Mouse (Mus musculus) liver, embryonic 16.5 days (tissue): ENCODE measurements around the gene Insm2. TPM values are rescaled to one million over a fixed set of nuclear protein-coding genes. Genes with fewer than 3 reads are reported as not detected.
A peak's percentile ranks its signal among the peaks of the same experiment; 100 is the strongest.
"Not testable (repeated sequence)": the region's sequence is repeated elsewhere in the genome, so short reads cannot be mapped to it uniquely, and the experiment has no call there.

ENCODE experiments used
- ATAC-seq: fragments of 200-750 bp; cut with Nextera tagmentation; 2 replicates; pipeline ENCODE4 v1.8.0; 2017; ENCODE audit warnings: low read depth, mild to moderate bottlenecking, moderate number of reproducible peaks, moderate library complexity
- H3K27ac ChIP-seq: fragments of 300-500 bp; sonication (generic); 2 replicates; pipeline ENCODE4 v1.5.1; 2014; ENCODE audit warnings: mild to moderate bottlenecking, low read length
- H3K27me3 ChIP-seq: fragments of 300-500 bp; sonication (generic); 2 replicates; pipeline ENCODE4 v1.6.1; 2014; ENCODE audit warnings: low read depth, low read length, mixed read lengths; ENCODE audit not compliant: control insufficient read depth, insufficient read depth
- H3K36me3 ChIP-seq: fragments of 300-500 bp; sonication (generic); 2 replicates; pipeline ENCODE4 v1.6.1; 2014; ENCODE audit warnings: mild to moderate bottlenecking; ENCODE audit not compliant: control insufficient read depth, insufficient read depth
- H3K4me1 ChIP-seq: fragments of 300-500 bp; sonication (generic); 2 replicates; pipeline ENCODE4 v1.6.1; 2014; ENCODE audit warnings: low read depth, low read length, mixed read lengths; ENCODE audit not compliant: control insufficient read depth
- H3K4me2 ChIP-seq: fragments of 300-500 bp; sonication (generic); 2 replicates; pipeline ENCODE4 v1.6.1; 2014; ENCODE audit warnings: low read depth, low read length, mixed read lengths
- H3K4me3 ChIP-seq: fragments of 300-500 bp; sonication (generic); 2 replicates; pipeline ENCODE4 v1.5.1; 2014; ENCODE audit warnings: low read depth, mild to moderate bottlenecking, low read length
- H3K9ac ChIP-seq: fragments of 300-500 bp; sonication (generic); 2 replicates; pipeline ENCODE4 v1.6.1; 2014; ENCODE audit warnings: low read depth, low read length
- H3K9me3 ChIP-seq: fragments of 300-500 bp; sonication (generic); replicated peaks from 2 replicates; pipeline ENCODE4 v1.6.1; 2016; ENCODE audit warnings: low read length; ENCODE audit not compliant: control insufficient read depth
- WGBS: fragments of 180-500 bp; shearing (Covaris S2); extraction: QIAGEN DNeasy Blood & Tissue Kit; methylation state at CpG from one replicate; pipeline ENCODE4 v1.1.7; 2014; ENCODE audit not compliant: insufficient replicate concordance; 5-methylcytosine and 5-hydroxymethylcytosine counted together
- polyA plus RNA-seq: library from polyadenylated mRNA; unstranded; fragments of >200 nt; fragmentation: Nextera tagmentation; extraction: Ambion mirVana; gene quantifications from 2 replicates; pipeline ENCODE4 v1.2.1, GENCODE M21; 2015

Gene Insm2
- polyA plus RNA-seq: not detected in 2 replicates

- Histone ChIP-seq H3K4me3 (peak within 1 kb of the TSS; percentile 50), H3K4me2 (peak within 1 kb of the TSS; percentile 65), H3K36me3 (no peaks in the 10 kb centered on the region), H3K9me3 (no peaks in the 10 kb centered on the region), H3K27me3 (peaks cover 45% of the 10 kb centered on the region), H3K4me1 (peaks cover 10% of the 10 kb centered on the region), H3K27ac (no peak within 1 kb of the TSS), H3K9ac (no peak within 1 kb of the TSS)
- under 1% methylated on average over 75 of the region's 77 CpGs for WGBS
- no peak for ATAC-seq
Observed at GRCm38 (mm10) chr12:55598887-55599561, at the start of gene Insm2. Gene Insm2, plus strand, starts transcription at chr12:55599427.

DNA sequence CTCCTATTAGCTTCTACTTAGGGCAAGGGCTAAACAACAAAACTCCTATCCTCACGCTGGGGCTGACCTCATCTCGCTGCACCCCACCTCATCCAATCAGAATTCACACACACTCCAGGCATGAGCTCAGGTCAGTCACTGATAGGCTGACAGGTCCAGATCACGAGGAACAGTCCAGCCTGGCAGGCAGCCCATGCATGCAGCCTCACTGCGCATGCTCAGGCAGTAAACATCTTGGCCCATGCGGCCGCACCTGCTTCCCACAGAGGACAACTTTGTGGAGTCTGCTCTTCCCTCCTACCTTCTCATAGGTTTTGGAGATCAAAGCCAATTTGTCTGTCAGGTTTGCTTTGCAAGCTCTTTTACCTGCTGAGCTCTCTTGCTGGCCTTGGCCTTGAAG lies 44.3 kb upstream of the Insm2 start:
- not testable (repeated sequence) for H3K9ac ChIP-seq, ATAC-seq, H3K4me3 ChIP-seq

GRCm38 (mm10) chr12:55557866-55558265 lies 41.4 kb upstream of the Insm2 start:
- Histone ChIP-seq H3K4me2 (no peak overlapping the region), H3K27ac (no peak overlapping the region), H3K9me3 (no peaks in the 10 kb centered on the region), H3K27me3 (no peaks in the 10 kb centered on the region), H3K9ac (no peak overlapping the region), H3K36me3 (no peaks in the 10 kb centered on the region), H3K4me3 (no peak overlapping the region), H3K4me1 (no peaks in the 10 kb centered on the region)
- no peak for ATAC-seq
- 58% methylated on average over 6 of the region's 6 CpGs for WGBS

More for the DNA sequence above, 44.3 kb upstream of the Insm2 start:
- H3K27me3 ChIP-seq, H3K4me2 ChIP-seq, H3K9me3 ChIP-seq, H3K27ac ChIP-seq, H3K4me1 ChIP-seq, H3K36me3 ChIP-seq: not testable (repeated sequence)
- 65% methylated on average over 6 of the region's 6 CpGs for WGBS

- no peaks in the 10 kb centered on the region for H3K4me1 ChIP-seq
- ATAC-seq: no peak
- 72% methylated on average over 12 of the region's 12 CpGs for WGBS
Observed at GRCm38 (mm10) chr12:55559184-55559855, 39.9 kb upstream of the Insm2 start.

GRCm38 (mm10) chr12:55560025-55560690 lies 39.1 kb upstream of the Insm2 start:
- Histone ChIP-seq H3K27ac (no peak overlapping the region), H3K9me3 (no peaks in the 10 kb centered on the region), H3K27me3 (no peaks in the 10 kb centered on the region), H3K4me1 (no peaks in the 10 kb centered on the region), H3K4me3 (peak overlapping the region; percentile 33), H3K9ac (no peak overlapping the region), H3K36me3 (no peaks in the 10 kb centered on the region), H3K4me2 (peak overlapping the region; percentile 45)
- 12% methylated on average over 19 of the region's 19 CpGs for whole genome bisulfite sequencing
- no peak for ATAC-seq

More at GRCm38 (mm10) chr12:55559184-55559855, 39.9 kb upstream of the Insm2 start:
- Histone ChIP-seq H3K27me3 (no peaks in the 10 kb centered on the region), H3K36me3 (no peaks in the 10 kb centered on the region), H3K4me3 (no peak overlapping the region), H3K9ac (no peak overlapping the region), H3K4me2 (no peak overlapping the region), H3K9me3 (no peaks in the 10 kb centered on the region), H3K27ac (no peak overlapping the region)

GRCm38 (mm10) chr12:55563742-55564141 lies 35.5 kb upstream of the Insm2 start:
- Histone ChIP-seq H3K27me3 (no peaks in the 10 kb centered on the region), H3K9me3 (no peaks in the 10 kb centered on the region), H3K9ac (no peak overlapping the region), H3K27ac (no peak overlapping the region), H3K36me3 (no peaks in the 10 kb centered on the region), H3K4me2 (no peak overlapping the region), H3K4me1 (no peaks in the 10 kb centered on the region), H3K4me3 (no peak overlapping the region)
- 69% methylated on average over 3 of the region's 3 CpGs for WGBS
- no peak for ATAC-seq

- WGBS: 70% methylated on average over 9 of the region's 9 CpGs
- Histone ChIP-seq H3K36me3 (no peaks in the 10 kb centered on the region), H3K9ac (no peak overlapping the region), H3K4me2 (no peak overlapping the region), H3K4me3 (no peak overlapping the region), H3K9me3 (no peaks in the 10 kb centered on the region), H3K27me3 (no peaks in the 10 kb centered on the region), H3K4me1 (no peaks in the 10 kb centered on the region), H3K27ac (no peak overlapping the region)
- ATAC-seq: no peak
Observed at GRCm38 (mm10) chr12:55564187-55564963, 34.9 kb upstream of the Insm2 start.

GRCm38 (mm10) chr12:55565206-55565605 lies 34.0 kb upstream of the Insm2 start, which contains the start of gene Aldoart2:
Gene Aldoart2, plus strand, starts transcription at chr12:55565239.
- no peak within 1 kb of the TSS for H3K4me2 ChIP-seq
- no peak within 1 kb of the TSS for H3K9ac ChIP-seq
- no peaks in the 10 kb centered on the region for H3K36me3 ChIP-seq
- no peaks in the 10 kb centered on the region for H3K27me3 ChIP-seq
- 88% methylated on average over 19 of the region's 19 CpGs for WGBS
- no peaks in the 10 kb centered on the region for H3K4me1 ChIP-seq
- no peak for ATAC-seq
- no peak within 1 kb of the TSS for H3K4me3 ChIP-seq
- no peaks in the 10 kb centered on the region for H3K9me3 ChIP-seq
- H3K27ac ChIP-seq: no peak within 1 kb of the TSS
